Mouse (Mus musculus): ENCODE data around the gene Itgam. TPM values are rescaled to one million over a fixed set of nuclear protein-coding genes. Genes with fewer than 3 reads are reported as not detected.
"Not testable (repeated sequence)": the region's sequence is repeated elsewhere in the genome, so short reads cannot be mapped to it uniquely, and the experiment has no call there.

The Itgam gene
- polyA plus RNA-seq (2016; fragmentation: Nextera tagmentation; extraction: Ambion mirVana): 0.74 and 0.88 TPM in 2 replicates

- no peak for ATAC-seq (ENCODE audit: insufficient number of reproducible peaks, insufficient read depth, low FRiP score, low TSS enrichment)
- no peak within 1 kb of the TSS for H3K4me2 ChIP-seq (replicated peaks)
- WGBS: 83% methylated on average over 7 of the region's 7 CpGs
These were observed at the start of gene Itgam, which contains the start of gene Gm49368 for GRCm38 (mm10) chr7:128062456-128062855. Gene Itgam, plus strand, starts transcription at chr7:128062640. Gene Gm49368, plus strand, starts transcription at chr7:128062683.

GRCm38 (mm10) chr7:128013116-128013515 is 49.3 kb upstream of the Itgam start:
- Histone ChIP-seq H3K9me3 (no peaks in the 10 kb centered on the region), H3K4me3 (no peak overlapping the region), H3K27me3 (peaks cover 5% of the 10 kb centered on the region; the same call in 1 of the 2 replicates), H3K4me2 (replicated peaks) (no peak overlapping the region), H3K36me3 (no peaks in the 10 kb centered on the region), H3K27ac (no peak overlapping the region), H3K9ac (no peak overlapping the region), H3K4me1 (0 out of 2 replicates have a peak, but pooled peaks cover 7% of the 10 kb centered on the region)
- no peak for ATAC-seq (ENCODE audit: insufficient number of reproducible peaks, insufficient read depth, low FRiP score, low TSS enrichment)
- WGBS: 94% methylated on average over 13 of the region's 13 CpGs

More at GRCm38 (mm10) chr7:128062456-128062855, at the start of gene Itgam, which contains the start of gene Gm49368:
- H3K4me1 ChIP-seq: no peaks in the 10 kb centered on the region
- no peak within 1 kb of the TSS for H3K9ac ChIP-seq
- H3K27ac ChIP-seq: no peak within 1 kb of the TSS
- H3K4me3 ChIP-seq: no peak within 1 kb of the TSS
- H3K27me3 ChIP-seq: no peaks in the 10 kb centered on the region
- H3K36me3 ChIP-seq: no peaks in the 10 kb centered on the region
- H3K9me3 ChIP-seq: no peaks in the 10 kb centered on the region

GRCm38 (mm10) chr7:128016134-128016533 is 46.3 kb upstream of the Itgam start:
- not testable (repeated sequence) for H3K4me1 ChIP-seq; ATAC-seq (ENCODE audit: insufficient number of reproducible peaks, insufficient read depth, low FRiP score, low TSS enrichment); H3K27ac ChIP-seq; H3K36me3 ChIP-seq; H3K9ac ChIP-seq; H3K9me3 ChIP-seq; H3K4me2 ChIP-seq (replicated peaks); H3K4me3 ChIP-seq; H3K27me3 ChIP-seq
- 75% methylated on average over 5 of the region's 5 CpGs for WGBS

DNA sequence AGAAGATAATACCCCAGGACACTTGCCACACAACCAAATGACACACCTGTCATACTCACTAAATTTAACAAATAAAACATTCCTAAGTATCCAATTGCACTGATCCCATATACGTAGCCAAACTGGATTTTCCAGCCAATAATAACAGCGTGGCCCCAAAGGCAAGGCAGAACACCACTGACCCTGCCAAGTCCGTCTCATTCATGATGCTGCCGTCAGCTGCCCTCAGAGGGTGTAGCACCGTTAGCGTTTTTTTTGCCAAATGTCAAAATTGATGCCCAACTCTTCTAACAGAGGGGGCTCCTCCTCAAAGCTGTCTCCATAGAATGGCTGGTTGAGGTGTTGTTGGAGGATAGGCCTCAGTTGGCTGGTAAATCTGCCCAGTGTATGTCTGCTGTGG is 45.8 kb upstream of the Itgam start:
- ATAC-seq (ENCODE audit: insufficient number of reproducible peaks, insufficient read depth, low FRiP score, low TSS enrichment): no peak
- Histone ChIP-seq H3K27me3 (no peaks in the 10 kb centered on the region), H3K27ac (no peak overlapping the region), H3K4me2 (replicated peaks) (no peak overlapping the region), H3K9me3 (no peaks in the 10 kb centered on the region), H3K9ac (no peak overlapping the region), H3K4me1 (no peaks in the 10 kb centered on the region), H3K4me3 (no peak overlapping the region), H3K36me3 (no peaks in the 10 kb centered on the region)
- 76% methylated on average over 6 of the region's 6 CpGs for WGBS

GRCm38 (mm10) chr7:128018275-128018674 is 44.2 kb upstream of the Itgam start:
- H3K9ac ChIP-seq: no peak overlapping the region
- ATAC-seq (ENCODE audit: insufficient number of reproducible peaks, insufficient read depth, low FRiP score, low TSS enrichment): no peak
- no peaks in the 10 kb centered on the region for H3K9me3 ChIP-seq
- WGBS: 83% methylated on average over 3 of the region's 3 CpGs
- H3K4me1 ChIP-seq: no peaks in the 10 kb centered on the region
- no peak overlapping the region for H3K4me3 ChIP-seq
- H3K27ac ChIP-seq: no peak overlapping the region
- H3K4me2 ChIP-seq (replicated peaks): no peak overlapping the region
- no peaks in the 10 kb centered on the region for H3K27me3 ChIP-seq
- H3K36me3 ChIP-seq: no peaks in the 10 kb centered on the region

GRCm38 (mm10) chr7:128019187-128019586 is 43.3 kb upstream of the Itgam start:
- H3K36me3 ChIP-seq: no peaks in the 10 kb centered on the region
- no peaks in the 10 kb centered on the region for H3K27me3 ChIP-seq
- H3K4me3 ChIP-seq: no peak overlapping the region
- no peak for ATAC-seq (ENCODE audit: insufficient number of reproducible peaks, insufficient read depth, low FRiP score, low TSS enrichment)
- no peak overlapping the region for H3K9ac ChIP-seq
- no peaks in the 10 kb centered on the region for H3K4me1 ChIP-seq
- 74% methylated on average over 2 of the region's 2 CpGs for WGBS
- no peak overlapping the region for H3K27ac ChIP-seq
- H3K9me3 ChIP-seq: no peaks in the 10 kb centered on the region
- H3K4me2 ChIP-seq (replicated peaks): no peak overlapping the region

- no peaks in the 10 kb centered on the region for H3K9me3 ChIP-seq
- no peak overlapping the region for H3K4me3 ChIP-seq
- no peaks in the 10 kb centered on the region for H3K36me3 ChIP-seq
- no peak overlapping the region for H3K4me2 ChIP-seq (replicated peaks)
- no peak overlapping the region for H3K9ac ChIP-seq
- no peaks in the 10 kb centered on the region for H3K4me1 ChIP-seq
- no peaks in the 10 kb centered on the region for H3K27me3 ChIP-seq
- no peak for ATAC-seq (ENCODE audit: insufficient number of reproducible peaks, insufficient read depth, low FRiP score, low TSS enrichment)
- 60% methylated on average over 8 of the region's 8 CpGs for WGBS
- H3K27ac ChIP-seq: no peak overlapping the region
These were observed 39.5 kb upstream of the Itgam start for GRCm38 (mm10) chr7:128022974-128023373.

DNA sequence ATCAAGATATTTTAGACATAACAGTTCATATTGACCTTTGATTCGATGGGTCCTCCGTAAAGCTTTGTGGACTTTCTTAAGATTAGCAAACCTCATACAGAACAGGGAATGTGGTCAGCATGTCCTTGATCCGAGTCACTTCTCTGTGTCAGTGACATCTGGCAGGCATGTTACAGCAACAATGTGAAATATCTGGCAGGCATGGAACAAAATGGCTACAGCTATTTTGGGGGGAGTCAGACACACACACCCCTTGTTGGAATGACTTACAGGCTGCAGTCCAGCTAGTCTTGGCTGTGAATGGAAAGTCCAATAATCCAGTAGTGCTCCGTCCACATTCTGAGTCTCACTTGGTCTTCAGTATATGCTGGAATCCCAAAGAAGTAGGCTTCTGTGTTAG is 38.9 kb upstream of the Itgam start:
- Histone ChIP-seq H3K4me1 (no peaks in the 10 kb centered on the region), H3K27ac (no peak overlapping the region), H3K4me3 (no peak overlapping the region), H3K36me3 (no peaks in the 10 kb centered on the region), H3K4me2 (replicated peaks) (no peak overlapping the region), H3K9ac (no peak overlapping the region), H3K9me3 (no peaks in the 10 kb centered on the region), H3K27me3 (no peaks in the 10 kb centered on the region)
- WGBS: 93% methylated on average over 4 of the region's 4 CpGs
- ATAC-seq (ENCODE audit: insufficient number of reproducible peaks, insufficient read depth, low FRiP score, low TSS enrichment): no peak

- Histone ChIP-seq H3K9me3 (no peaks in the 10 kb centered on the region), H3K9ac (no peak overlapping the region), H3K4me2 (replicated peaks) (no peak overlapping the region), H3K4me3 (no peak overlapping the region), H3K27ac (no peak overlapping the region), H3K36me3 (no peaks in the 10 kb centered on the region), H3K27me3 (no peaks in the 10 kb centered on the region), H3K4me1 (no peaks in the 10 kb centered on the region)
- ATAC-seq (ENCODE audit: insufficient number of reproducible peaks, insufficient read depth, low FRiP score, low TSS enrichment): no peak
- WGBS: 92% methylated on average over 9 of the region's 9 CpGs
These were observed 38.1 kb upstream of the Itgam start for GRCm38 (mm10) chr7:128024364-128024763.

DNA sequence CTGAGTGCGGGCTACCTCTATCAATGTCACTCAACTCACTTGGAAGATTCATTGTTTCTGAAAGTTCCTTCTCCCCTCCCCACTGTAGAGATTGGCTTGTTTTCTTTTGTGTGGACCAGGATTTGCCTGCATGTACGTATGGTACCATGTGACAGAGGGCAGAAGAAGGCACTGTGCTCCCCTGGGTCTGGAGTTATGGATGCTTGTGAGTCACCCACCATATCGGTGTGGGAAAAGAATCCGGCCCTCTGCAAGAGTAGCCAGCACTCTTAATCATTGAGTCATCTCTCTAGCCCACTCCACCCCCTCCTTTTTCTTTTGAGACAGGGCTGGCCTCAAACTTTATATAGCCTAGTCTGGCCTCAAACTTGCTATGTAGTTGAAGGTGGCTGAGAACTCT is 37.5 kb upstream of the Itgam start:
- no peak for ATAC-seq (ENCODE audit: insufficient number of reproducible peaks, insufficient read depth, low FRiP score, low TSS enrichment)
- H3K4me1 ChIP-seq: no peaks in the 10 kb centered on the region
- H3K9ac ChIP-seq: no peak overlapping the region
- H3K27ac ChIP-seq: no peak overlapping the region
- H3K9me3 ChIP-seq: no peaks in the 10 kb centered on the region
- no peaks in the 10 kb centered on the region for H3K36me3 ChIP-seq
- H3K4me3 ChIP-seq: no peak overlapping the region
- 86% methylated on average over 4 of the region's 4 CpGs for WGBS
- H3K4me2 ChIP-seq (replicated peaks): no peak overlapping the region
- H3K27me3 ChIP-seq: no peaks in the 10 kb centered on the region

- Histone ChIP-seq H3K27me3 (no peaks in the 10 kb centered on the region), H3K36me3 (no peaks in the 10 kb centered on the region), H3K9me3 (no peaks in the 10 kb centered on the region), H3K4me1 (no peaks in the 10 kb centered on the region), H3K27ac (no peak overlapping the region), H3K9ac (no peak overlapping the region), H3K4me3 (no peak overlapping the region), H3K4me2 (replicated peaks) (no peak overlapping the region)
- 72% methylated on average over 4 of the region's 4 CpGs for WGBS
- ATAC-seq (ENCODE audit: insufficient number of reproducible peaks, insufficient read depth, low FRiP score, low TSS enrichment): no peak
These were observed 37.1 kb upstream of the Itgam start for GRCm38 (mm10) chr7:128025381-128025780.

DNA sequence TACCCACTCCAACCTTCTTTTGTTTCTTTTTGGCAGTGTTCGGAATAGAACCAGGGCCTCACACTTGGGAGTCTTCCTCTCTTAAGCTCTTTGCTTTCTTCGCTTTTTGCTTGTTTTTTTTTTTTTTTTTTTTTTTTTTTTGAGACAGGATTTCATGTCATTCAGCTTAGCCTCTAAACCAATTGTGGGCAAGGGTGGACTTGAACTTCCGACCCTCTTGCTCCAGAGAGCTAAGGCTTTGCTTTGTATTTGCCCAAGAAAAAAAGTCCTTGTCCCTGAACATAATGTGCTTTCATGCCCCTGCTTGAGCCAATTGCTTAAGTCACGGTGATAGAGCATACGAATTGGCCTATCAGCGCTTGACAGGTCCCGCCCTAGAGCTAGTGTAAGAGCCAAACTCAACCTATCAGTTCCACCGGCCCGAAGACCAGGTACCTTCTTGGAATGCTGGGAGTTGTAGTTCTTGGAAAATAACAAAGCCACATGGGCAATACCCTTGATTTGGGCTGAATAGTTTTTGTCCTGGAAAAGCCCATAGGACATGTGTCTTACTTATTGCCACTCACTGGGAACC is 30.9 kb upstream of the Itgam start:
- Histone ChIP-seq H3K27me3 (no peaks in the 10 kb centered on the region), H3K4me1 (no peaks in the 10 kb centered on the region), H3K9ac (no peak overlapping the region), H3K9me3 (no peaks in the 10 kb centered on the region), H3K4me2 (replicated peaks) (no peak overlapping the region), H3K4me3 (no peak overlapping the region), H3K36me3 (no peaks in the 10 kb centered on the region), H3K27ac (no peak overlapping the region)
- no peak for ATAC-seq (ENCODE audit: insufficient number of reproducible peaks, insufficient read depth, low FRiP score, low TSS enrichment)
- WGBS: 36% methylated on average over 9 of the region's 9 CpGs

Data from embryonic facial prominence, embryonic 12.5 days (tissue).